Mouse (Mus musculus) NIH3T3 (cell line): ENCODE data around the gene Cstf3.
A peak's percentile ranks its signal among the peaks of the same experiment; 100 is the strongest.

ENCODE experiments used
- DNase-seq: peaks from one replicate; pipeline ENCODE4 v3.0.0-alpha.2; 2012; ENCODE audit warnings: low read depth

The Cstf3 gene

DNA sequence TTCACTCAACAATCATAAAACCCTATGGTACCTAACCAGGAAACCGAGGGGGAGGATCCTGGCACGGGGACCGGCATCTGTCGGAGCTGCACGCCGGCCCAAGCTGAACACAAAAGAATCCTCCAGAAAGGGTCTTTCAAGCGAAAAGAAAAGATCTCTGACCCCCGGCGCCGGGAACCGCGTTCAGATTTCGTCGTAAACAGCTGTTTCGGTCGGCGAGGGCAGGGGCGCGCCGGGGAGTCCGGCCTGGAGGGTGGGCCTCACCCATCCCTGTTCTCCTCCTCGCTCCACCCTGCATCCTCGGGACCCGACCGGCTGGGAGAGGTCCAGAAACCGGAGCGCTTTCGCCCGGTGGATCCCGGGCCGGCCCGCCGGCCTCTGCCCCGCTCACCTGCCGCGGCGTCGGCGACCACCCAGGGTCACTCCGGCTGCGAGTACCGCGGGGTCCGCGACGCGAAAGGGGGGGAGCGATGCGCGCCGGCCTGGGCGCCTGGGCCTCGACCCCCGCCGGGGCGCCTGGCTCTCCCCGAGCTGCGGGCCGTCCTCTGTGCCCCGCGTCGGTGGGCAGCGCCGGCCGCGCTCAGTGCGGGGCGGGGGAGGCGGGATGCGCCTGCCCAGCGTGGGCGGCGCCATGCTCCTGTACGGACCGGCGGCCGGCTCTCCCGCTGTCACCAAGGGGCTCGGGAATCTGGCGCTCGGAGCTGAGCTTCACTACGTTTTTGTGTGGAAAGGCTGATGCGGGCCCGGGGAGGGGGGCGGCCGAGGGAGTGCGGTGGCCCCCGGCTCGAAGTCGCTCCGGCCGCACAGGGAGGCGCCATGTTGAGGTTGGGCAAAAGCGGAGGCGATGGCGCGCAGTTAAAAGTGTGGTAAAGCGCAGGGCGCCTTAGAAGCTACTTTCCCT, 121.5 kb downstream of the Cstf3 start, which contains the start of gene Tcp11l1:
Gene Tcp11l1 (minus strand): TSS at position 585 of the 901 bp plus-strand sequence.
- DNase-seq, result peak; percentile 79

DNA sequence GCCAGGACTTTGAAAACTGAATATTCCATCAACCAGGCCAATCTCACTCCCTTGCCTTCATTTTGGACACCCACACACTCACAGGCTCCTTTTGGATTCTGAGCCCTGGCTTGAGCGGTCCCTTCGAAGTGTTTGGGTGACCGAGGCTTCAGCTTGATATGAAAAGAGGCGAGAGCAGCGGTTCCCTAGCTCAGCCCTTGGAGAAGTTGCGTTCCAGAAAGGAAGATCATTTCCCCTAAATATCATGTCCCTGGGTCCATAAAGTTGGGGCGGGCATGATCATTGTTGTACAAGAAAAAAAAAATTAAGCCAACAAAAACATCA, 122.1 kb downstream of the Cstf3 start:
- no peak for DNase-seq

DNA sequence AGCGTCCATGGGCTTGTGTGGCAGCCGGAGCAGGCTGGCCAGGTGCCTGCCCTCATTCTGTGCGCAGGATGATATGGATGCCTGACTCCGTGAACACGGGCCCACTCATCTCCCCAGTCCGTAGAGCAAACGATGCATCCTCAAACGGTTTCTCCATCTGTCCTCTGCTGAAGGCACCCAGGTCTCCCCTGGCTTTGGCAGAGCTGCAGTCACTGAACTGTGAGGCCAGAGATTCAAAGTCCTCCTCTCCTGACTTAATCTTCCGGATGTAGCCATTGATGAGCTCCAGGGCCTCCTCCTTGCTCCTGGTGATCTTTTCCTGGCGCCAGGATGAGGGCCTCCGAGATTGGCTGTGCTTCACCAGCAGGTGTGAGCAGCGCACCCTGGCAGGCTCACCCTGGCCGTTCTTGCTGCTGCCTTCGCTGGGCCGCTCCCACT, 124.0 kb downstream of the Cstf3 start:
- no peak for DNase-seq
